Mouse (Mus musculus) forebrain, postnatal 0 days (tissue): ENCODE data around the gene Cnot8. TPM values are rescaled to one million over a fixed set of nuclear protein-coding genes. Genes with fewer than 3 reads are reported as not detected.

Experiments
- ATAC-seq: fragments of 200-750 bp; cut with Nextera tagmentation; 2 replicates; pipeline ENCODE4 v1.8.0; 2017; ENCODE audit warnings: mild to moderate bottlenecking, moderate library complexity
- DNase-seq: peaks from one replicate; pipeline ENCODE4 v3.0.0-alpha.2; 2015
- H3K27ac ChIP-seq: fragments of 300-500 bp; sonication (generic); 2 replicates; pipeline ENCODE4 v1.5.1; 2014; ENCODE audit warnings: low read depth, mild to moderate bottlenecking, antibody characterized with exemption, low read length, moderate library complexity, mixed read lengths
- H3K27me3 ChIP-seq: fragments of 300-500 bp; sonication (generic); 2 replicates; pipeline ENCODE4 v1.6.1; 2014; ENCODE audit warnings: mild to moderate bottlenecking, low read length, mixed read lengths; ENCODE audit not compliant: insufficient read depth
- H3K36me3 ChIP-seq: fragments of 300-500 bp; sonication (generic); 2 replicates; pipeline ENCODE4 v1.6.1; 2014; ENCODE audit warnings: mild to moderate bottlenecking, moderate library complexity; ENCODE audit not compliant: insufficient read depth
- H3K4me1 ChIP-seq: fragments of 300-500 bp; sonication (generic); 2 replicates; pipeline ENCODE4 v1.6.1; 2014; ENCODE audit warnings: antibody characterized with exemption; ENCODE audit not compliant: insufficient read depth
- H3K4me2 ChIP-seq: fragments of 300-500 bp; sonication (generic); 2 replicates; pipeline ENCODE4 v1.6.1; 2014; ENCODE audit warnings: low read depth, mild to moderate bottlenecking, moderate library complexity
- H3K4me3 ChIP-seq: fragments of 300-500 bp; sonication (generic); 2 replicates; pipeline ENCODE4 v1.5.1; 2014; ENCODE audit warnings: low read depth, low read length, mixed read lengths
- H3K9ac ChIP-seq: fragments of 300-500 bp; sonication (generic); 2 replicates; pipeline ENCODE4 v1.6.1; 2014; ENCODE audit warnings: mild to moderate bottlenecking
- H3K9me3 ChIP-seq: fragments of 300-500 bp; sonication (generic); 2 replicates; pipeline ENCODE4 v1.6.1; 2016; ENCODE audit warnings: low read length
- CTCF ChIP-seq: sonication (generic); IDR thresholded peaks from 2 replicates; pipeline ENCODE4 v1.5.1; 2016; ENCODE audit warnings: antibody characterized with exemption, control low read depth, low read depth
- WGBS: fragments of 180-500 bp; shearing (Covaris S2); extraction: QIAGEN DNeasy Blood & Tissue Kit; methylation state at CpG from one replicate; pipeline ENCODE4 v1.1.7; 2014; 5-methylcytosine and 5-hydroxymethylcytosine counted together
- polyA plus RNA-seq: library from polyadenylated mRNA; unstranded; fragments of >200 nt; fragmentation: Nextera tagmentation; extraction: Ambion mirVana; gene quantifications from 2 replicates; pipeline ENCODE4 v1.2.1, GENCODE M21; 2015
- total RNA-seq: library from RNA; depleted of rRNA; stranded (reverse); fragments of >200 nt; gene quantifications from 2 replicates; pipeline ENCODE4 v1.2.3, GENCODE M21; 2014

Gene Cnot8
- total and polyA plus RNA-seq, 2 experiments from 2014 or later = 107 to 121 TPM

DNA sequence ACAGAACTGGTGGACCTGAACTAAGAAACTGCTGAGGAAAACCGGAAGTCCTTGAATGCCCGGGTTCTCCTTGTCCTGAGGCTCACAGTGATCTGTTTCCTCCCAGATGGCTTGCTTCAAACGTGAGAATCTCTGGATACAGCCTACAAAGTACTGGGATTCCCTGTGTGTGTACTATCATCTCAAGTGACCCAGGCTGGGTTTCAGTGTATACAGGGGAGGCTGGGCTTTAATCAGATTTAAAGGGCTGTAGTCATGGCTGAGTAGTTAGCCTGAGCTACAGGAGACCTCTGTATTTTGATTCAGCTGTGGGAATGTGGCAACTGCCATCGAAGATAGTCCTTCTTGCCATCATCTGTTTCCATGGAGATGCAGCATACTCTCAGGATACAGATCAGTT, 26.7 kb upstream of the Cnot8 start:
- H3K27me3 ChIP-seq = no peaks in the 10 kb centered on the region
- WGBS = 69% methylated on average over 4 of the region's 4 CpGs
- DNase-seq (no peak), ATAC-seq (no peak)
- H3K9ac ChIP-seq = no peak overlapping the region
- no peak overlapping the region for H3K4me3 ChIP-seq
- no peak overlapping the region for H3K4me2 ChIP-seq
- no peak overlapping the region for H3K27ac ChIP-seq
- H3K36me3 ChIP-seq = no peaks in the 10 kb centered on the region
- H3K4me1 ChIP-seq = no peaks in the 10 kb centered on the region
- no peak for TF ChIP-seq CTCF
- no peaks in the 10 kb centered on the region for H3K9me3 ChIP-seq

DNA sequence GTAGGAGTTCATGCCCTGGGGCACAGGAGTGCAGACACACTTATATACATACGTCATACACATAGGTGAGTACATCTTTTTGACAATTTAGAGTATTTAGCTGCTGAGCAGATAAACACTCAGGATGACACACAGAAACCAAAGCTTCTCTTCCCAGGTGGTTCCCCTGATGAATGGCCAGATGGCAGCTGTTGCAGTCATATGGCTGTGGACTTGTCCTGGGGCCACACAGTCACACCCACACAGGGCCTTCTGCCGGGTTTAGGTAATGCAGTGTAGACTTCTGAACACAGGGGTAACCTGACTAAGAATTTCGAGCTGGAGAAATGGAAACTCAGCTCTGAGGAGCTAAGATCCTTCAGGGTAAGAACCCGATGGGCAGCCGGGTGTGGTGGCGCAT, 22.2 kb upstream of the Cnot8 start:
- no peak for TF ChIP-seq CTCF
- ATAC-seq = no peak
- WGBS = 86% methylated on average over 6 of the region's 6 CpGs

DNA sequence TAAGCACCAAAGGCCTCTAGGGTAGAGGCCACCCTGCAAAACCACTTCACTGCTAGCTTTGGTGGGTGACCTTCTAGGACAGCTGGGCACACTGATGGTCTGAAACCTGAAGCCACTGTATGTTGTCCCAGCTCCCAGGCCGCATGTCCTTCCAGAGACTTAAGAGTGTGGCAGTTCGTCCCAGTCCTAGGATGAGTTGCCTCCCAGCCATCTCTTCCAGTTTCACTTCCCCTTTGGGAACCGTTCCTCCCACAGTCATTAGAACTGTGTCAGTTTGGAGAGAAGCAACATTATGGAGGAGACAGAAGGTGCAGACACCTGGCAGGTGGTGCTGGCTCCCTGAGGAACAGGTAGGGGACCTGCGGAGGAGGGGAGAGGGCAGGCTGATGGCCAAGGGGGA, 11.4 kb upstream of the Cnot8 start:
- Histone ChIP-seq H3K4me3 (no peak overlapping the region), H3K36me3 (no peaks in the 10 kb centered on the region), H3K27ac (no peak overlapping the region), H3K9me3 (no peaks in the 10 kb centered on the region), H3K9ac (no peak overlapping the region), H3K27me3 (no peaks in the 10 kb centered on the region; the same call in 1 of the 2 replicates), H3K4me1 (no peaks in the 10 kb centered on the region), H3K4me2 (no peak overlapping the region)
- no peak for TF ChIP-seq CTCF
- no peak for ATAC-seq
- 71% methylated on average over 4 of the region's 4 CpGs for WGBS
- no peak for DNase-seq

More for the DNA sequence above, 22.2 kb upstream of the Cnot8 start:
- no peaks in the 10 kb centered on the region for H3K9me3 ChIP-seq
- no peaks in the 10 kb centered on the region for H3K27me3 ChIP-seq
- no peak for DNase-seq
- H3K36me3 ChIP-seq = no peaks in the 10 kb centered on the region
- no peak overlapping the region for H3K4me3 ChIP-seq
- H3K27ac ChIP-seq = no peak overlapping the region
- H3K4me2 ChIP-seq = no peak overlapping the region
- H3K9ac ChIP-seq = no peak overlapping the region
- H3K4me1 ChIP-seq = no peaks in the 10 kb centered on the region

DNA sequence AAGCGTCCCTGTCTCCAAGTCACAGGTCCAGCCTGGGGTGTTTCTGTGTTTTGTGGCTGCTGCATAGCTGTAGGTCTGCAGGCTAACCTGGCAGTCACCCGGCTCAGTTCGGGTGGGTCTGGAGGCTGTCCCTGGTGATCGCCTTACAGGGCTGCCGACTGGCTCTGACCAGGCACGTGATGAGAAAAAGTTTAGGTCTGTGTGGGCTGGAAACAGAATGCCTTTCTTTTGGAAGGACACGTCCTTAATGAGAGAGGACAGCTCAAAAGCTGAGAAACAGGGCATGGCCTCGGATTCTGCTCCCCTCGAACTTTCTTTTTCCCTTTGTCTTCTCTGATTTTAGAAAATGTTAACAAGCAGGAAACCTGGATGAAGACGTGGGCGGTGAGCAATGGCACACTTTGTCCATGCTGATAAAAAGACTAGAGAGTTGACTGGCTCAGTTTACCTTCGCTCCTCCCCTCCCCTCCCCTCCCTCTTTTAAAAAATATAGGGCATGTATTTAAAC, 10.9 kb upstream of the Cnot8 start, which contains the start of gene Gm12248:
TSS of gene Gm12248 (minus strand) at position 114 of the 508 bp plus-strand sequence.
- no peak within 1 kb of the TSS for H3K4me3 ChIP-seq
- no peak within 1 kb of the TSS for H3K9ac ChIP-seq
- H3K4me2 ChIP-seq = no peak within 1 kb of the TSS
- no peaks in the 10 kb centered on the region for H3K36me3 ChIP-seq
- H3K9me3 ChIP-seq = no peaks in the 10 kb centered on the region
- H3K27me3 ChIP-seq = no peaks in the 10 kb centered on the region; the same call in 1 of the 2 replicates
- H3K27ac ChIP-seq = no peak within 1 kb of the TSS
- no peaks in the 10 kb centered on the region for H3K4me1 ChIP-seq
- 20% methylated on average over 12 of the region's 12 CpGs for WGBS
- ATAC-seq (no peak), DNase-seq (no peak)
- no peak for TF ChIP-seq CTCF

DNA sequence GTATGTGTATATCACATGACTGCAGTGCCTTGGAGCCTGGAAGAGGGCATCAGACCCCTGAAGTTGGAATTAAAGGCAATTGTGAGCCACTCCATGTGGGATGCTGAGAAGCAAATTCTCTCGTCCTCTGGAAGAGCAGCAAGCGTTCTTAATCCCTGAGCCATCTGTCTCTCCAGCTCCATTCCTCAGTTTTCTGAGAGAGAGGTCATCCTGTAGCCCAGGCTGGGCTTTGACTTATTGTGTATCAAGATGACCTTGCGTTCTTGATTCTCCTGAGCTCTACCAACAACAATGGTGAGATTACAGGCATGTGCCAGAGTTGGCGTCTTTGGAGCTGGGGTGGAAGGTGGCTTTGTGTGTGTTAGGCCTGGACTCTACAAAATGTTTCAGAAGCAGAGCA, 9.2 kb upstream of the Cnot8 start:
- no peaks in the 10 kb centered on the region for H3K4me1 ChIP-seq
- no peaks in the 10 kb centered on the region for H3K36me3 ChIP-seq
- H3K27ac ChIP-seq = no peak overlapping the region
- no peak for ATAC-seq
- H3K27me3 ChIP-seq = no peaks in the 10 kb centered on the region; the same call in 1 of the 2 replicates
- no peak for TF ChIP-seq CTCF
- H3K9ac ChIP-seq = no peak overlapping the region
- no peak overlapping the region for H3K4me3 ChIP-seq
- H3K4me2 ChIP-seq = no peak overlapping the region
- 50% methylated on average over 4 of the region's 4 CpGs for WGBS
- DNase-seq = no peak
- no peaks in the 10 kb centered on the region for H3K9me3 ChIP-seq

DNA sequence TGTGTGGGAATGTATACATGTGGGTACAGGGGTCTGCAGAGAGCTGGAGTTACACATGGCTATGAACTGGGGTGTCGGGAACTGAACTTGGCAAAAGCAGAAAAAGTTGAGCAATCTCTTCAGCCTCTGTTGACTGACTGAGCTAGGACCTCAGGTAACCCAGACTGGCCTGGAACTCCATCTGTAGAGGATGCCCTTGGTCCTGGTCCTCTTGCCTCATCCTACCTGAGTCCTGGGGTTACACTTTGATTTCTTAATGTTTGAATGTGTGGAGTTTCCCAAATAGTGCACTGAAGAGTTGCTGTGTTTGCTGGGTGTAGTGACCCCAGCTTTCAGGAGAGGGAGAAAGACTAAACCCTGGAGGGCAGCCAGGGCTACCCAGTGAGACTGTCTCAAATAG, 8.4 kb upstream of the Cnot8 start:
- Histone ChIP-seq H3K9ac (no peak overlapping the region), H3K4me2 (no peak overlapping the region), H3K4me3 (no peak overlapping the region), H3K4me1 (no peaks in the 10 kb centered on the region), H3K27ac (no peak overlapping the region), H3K27me3 (no peaks in the 10 kb centered on the region; the same call in 1 of the 2 replicates), H3K36me3 (no peaks in the 10 kb centered on the region), H3K9me3 (no peaks in the 10 kb centered on the region)
- no peak for DNase-seq
- no peak for TF ChIP-seq CTCF
- no peak for ATAC-seq
- WGBS = 91% methylated on average over 1 of the region's 1 CpGs

DNA sequence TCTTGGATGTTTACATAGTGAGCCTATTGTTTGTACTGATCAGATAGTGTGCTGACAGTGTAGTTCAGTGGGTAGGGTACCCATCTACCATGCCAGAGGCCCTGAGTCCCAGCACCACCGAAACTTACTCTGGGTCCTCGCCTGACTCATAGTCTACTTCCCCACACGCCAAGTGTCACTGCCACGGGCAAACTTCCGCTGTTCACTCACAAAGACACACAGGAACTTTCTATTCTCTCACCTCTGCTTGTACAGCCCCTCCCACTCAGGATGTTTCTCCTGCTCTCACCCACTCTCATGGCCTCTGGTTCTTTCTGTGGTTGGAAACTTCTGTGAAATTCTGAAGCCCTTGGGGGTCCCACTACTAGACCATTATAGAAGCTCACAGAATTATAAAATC, 7.8 kb upstream of the Cnot8 start:
- Histone ChIP-seq H3K4me3 (no peak overlapping the region), H3K27ac (no peak overlapping the region), H3K27me3 (no peaks in the 10 kb centered on the region; the same call in 1 of the 2 replicates), H3K4me1 (no peaks in the 10 kb centered on the region), H3K36me3 (no peaks in the 10 kb centered on the region), H3K9me3 (no peaks in the 10 kb centered on the region), H3K9ac (no peak overlapping the region), H3K4me2 (no peak overlapping the region)
- no peak for ATAC-seq
- no peak for TF ChIP-seq CTCF
- no peak for DNase-seq
- whole genome bisulfite sequencing = 91% methylated on average over 5 of the region's 5 CpGs
